Mouse (Mus musculus): ENCODE results near the gene 4931414P19Rik. TPM values are rescaled to one million over a fixed set of nuclear protein-coding genes. Genes with fewer than 3 reads are reported as not detected.

4931414P19Rik gene
- polyA plus RNA-seq, 1 experiment from 2014 or later: 10.2 TPM

- 37% methylated on average over 4 of the region's 4 CpGs for WGBS
- no peak; the same call in 1 of the 2 replicates for ATAC-seq (replicated peaks; ENCODE audit: low FRiP score)
Observed at GRCm38 (mm10) chr14:54602613-54603012, 3.2 kb downstream of the 4931414P19Rik start.

GRCm38 (mm10) chr14:54601601-54602000 is 4.2 kb downstream of the 4931414P19Rik start:
- ATAC-seq (replicated peaks; ENCODE audit: low FRiP score): no peak
- no peak overlapping the region for H3K27ac ChIP-seq
- H3K4me3 ChIP-seq (replicated peaks): no peak overlapping the region
- H3K9me3 ChIP-seq (replicated peaks): no peaks in the 10 kb centered on the region
- no peak overlapping the region for H3K4me2 ChIP-seq
- H3K36me3 ChIP-seq: peaks cover 5% of the 10 kb centered on the region
- H3K4me1 ChIP-seq: peaks cover 20% of the 10 kb centered on the region
- H3K9ac ChIP-seq: no peak overlapping the region
- 32% methylated on average over 2 of the region's 2 CpGs for WGBS
- no peaks in the 10 kb centered on the region for H3K27me3 ChIP-seq

More at GRCm38 (mm10) chr14:54602613-54603012, 3.2 kb downstream of the 4931414P19Rik start:
- Histone ChIP-seq H3K27ac (peak overlapping the region; percentile 92), H3K9me3 (replicated peaks) (no peaks in the 10 kb centered on the region), H3K4me2 (peak overlapping the region; percentile 55), H3K4me3 (replicated peaks) (peak overlapping the region; percentile 61), H3K9ac (peak overlapping the region; percentile 60), H3K4me1 (peaks cover 20% of the 10 kb centered on the region), H3K36me3 (peaks cover 5% of the 10 kb centered on the region), H3K27me3 (no peaks in the 10 kb centered on the region)

GRCm38 (mm10) chr14:54597084-54597483 is 8.7 kb downstream of the 4931414P19Rik start:
- WGBS: 82% methylated on average over 7 of the region's 7 CpGs
- Histone ChIP-seq H3K9ac (no peak overlapping the region), H3K4me1 (peaks cover 22% of the 10 kb centered on the region), H3K36me3 (peaks cover 26% of the 10 kb centered on the region), H3K9me3 (replicated peaks) (no peaks in the 10 kb centered on the region), H3K27me3 (no peaks in the 10 kb centered on the region), H3K4me2 (no peak overlapping the region), H3K4me3 (replicated peaks) (no peak overlapping the region), H3K27ac (no peak overlapping the region)
- no peak for ATAC-seq (replicated peaks; ENCODE audit: low FRiP score)

GRCm38 (mm10) chr14:54594631-54595414 is 11.0 kb downstream of the 4931414P19Rik start:
- Histone ChIP-seq H3K27me3 (no peaks in the 10 kb centered on the region), H3K4me2 (no peak overlapping the region), H3K4me3 (replicated peaks) (no peak overlapping the region), H3K9ac (no peak overlapping the region), H3K27ac (no peak overlapping the region), H3K4me1 (peaks cover 24% of the 10 kb centered on the region), H3K9me3 (replicated peaks) (no peaks in the 10 kb centered on the region), H3K36me3 (peaks cover 38% of the 10 kb centered on the region)
- 75% methylated on average over 28 of the region's 28 CpGs for WGBS
- ATAC-seq (replicated peaks; ENCODE audit: low FRiP score): no peak

GRCm38 (mm10) chr14:54594055-54594454 is 11.7 kb downstream of the 4931414P19Rik start:
- 87% methylated on average over 3 of the region's 3 CpGs for WGBS
- H3K4me1 ChIP-seq: peaks cover 24% of the 10 kb centered on the region
- no peak for ATAC-seq (replicated peaks; ENCODE audit: low FRiP score)
- H3K36me3 ChIP-seq: peaks cover 35% of the 10 kb centered on the region
- H3K27me3 ChIP-seq: no peaks in the 10 kb centered on the region
- H3K27ac ChIP-seq: no peak overlapping the region
- H3K4me3 ChIP-seq (replicated peaks): no peak overlapping the region
- no peak overlapping the region for H3K9ac ChIP-seq
- H3K9me3 ChIP-seq (replicated peaks): no peaks in the 10 kb centered on the region
- no peak overlapping the region for H3K4me2 ChIP-seq

- Histone ChIP-seq H3K4me2 (peak overlapping the region; percentile 0; the same call in 1 of the 2 replicates), H3K4me3 (replicated peaks) (no peak overlapping the region), H3K36me3 (peaks cover 34% of the 10 kb centered on the region), H3K4me1 (peaks cover 24% of the 10 kb centered on the region), H3K9ac (no peak overlapping the region), H3K27ac (peak overlapping the region; percentile 84), H3K9me3 (replicated peaks) (no peaks in the 10 kb centered on the region), H3K27me3 (no peaks in the 10 kb centered on the region)
- WGBS: 15% methylated on average over 10 of the region's 10 CpGs
- ATAC-seq (replicated peaks; ENCODE audit: low FRiP score): peak; percentile 91
Observed at GRCm38 (mm10) chr14:54592319-54592934, 13.4 kb downstream of the 4931414P19Rik start.

GRCm38 (mm10) chr14:54591056-54591455 is 14.7 kb downstream of the 4931414P19Rik start:
- WGBS: 90% methylated on average over 16 of the region's 16 CpGs
- Histone ChIP-seq H3K4me2 (no peak overlapping the region), H3K4me1 (peaks cover 24% of the 10 kb centered on the region), H3K4me3 (replicated peaks) (no peak overlapping the region), H3K9me3 (replicated peaks) (no peaks in the 10 kb centered on the region), H3K36me3 (peaks cover 39% of the 10 kb centered on the region), H3K27ac (no peak overlapping the region), H3K9ac (no peak overlapping the region), H3K27me3 (no peaks in the 10 kb centered on the region)
- no peak for ATAC-seq (replicated peaks; ENCODE audit: low FRiP score)

- no peak overlapping the region for H3K4me2 ChIP-seq
- no peaks in the 10 kb centered on the region for H3K9me3 ChIP-seq (replicated peaks)
- no peak for ATAC-seq (replicated peaks; ENCODE audit: low FRiP score)
- 45% methylated on average over 7 of the region's 7 CpGs for WGBS
- H3K27ac ChIP-seq: no peak overlapping the region
- no peak overlapping the region for H3K9ac ChIP-seq
- peaks cover 7% of the 10 kb centered on the region for H3K4me1 ChIP-seq
- H3K27me3 ChIP-seq: no peaks in the 10 kb centered on the region
- H3K4me3 ChIP-seq (replicated peaks): no peak overlapping the region
- peaks cover 42% of the 10 kb centered on the region for H3K36me3 ChIP-seq
Observed at GRCm38 (mm10) chr14:54583681-54584338, 22.0 kb downstream of the 4931414P19Rik start.

GRCm38 (mm10) chr14:54582536-54582935 is 23.3 kb downstream of the 4931414P19Rik start:
- peaks cover 42% of the 10 kb centered on the region for H3K36me3 ChIP-seq
- no peak overlapping the region for H3K9ac ChIP-seq
- 88% methylated on average over 9 of the region's 9 CpGs for WGBS
- no peak overlapping the region for H3K4me2 ChIP-seq
- no peak for ATAC-seq (replicated peaks; ENCODE audit: low FRiP score)
- H3K4me1 ChIP-seq: peaks cover 18% of the 10 kb centered on the region
- H3K9me3 ChIP-seq (replicated peaks): no peaks in the 10 kb centered on the region
- H3K27me3 ChIP-seq: no peaks in the 10 kb centered on the region
- H3K27ac ChIP-seq: no peak overlapping the region
- H3K4me3 ChIP-seq (replicated peaks): no peak overlapping the region

GRCm38 (mm10) chr14:54579638-54580037 is 26.2 kb downstream of the 4931414P19Rik start:
- ATAC-seq (replicated peaks; ENCODE audit: low FRiP score): no peak
- Histone ChIP-seq H3K4me1 (peaks cover 27% of the 10 kb centered on the region), H3K9ac (no peak overlapping the region), H3K9me3 (replicated peaks) (no peaks in the 10 kb centered on the region), H3K4me3 (replicated peaks) (no peak overlapping the region), H3K27me3 (no peaks in the 10 kb centered on the region), H3K4me2 (no peak overlapping the region), H3K36me3 (peaks cover 22% of the 10 kb centered on the region), H3K27ac (no peak overlapping the region)
- 83% methylated on average over 7 of the region's 7 CpGs for WGBS

GRCm38 (mm10) chr14:54578063-54578462 is 27.7 kb downstream of the 4931414P19Rik start:
- Histone ChIP-seq H3K27ac (peak overlapping the region; percentile 95), H3K36me3 (peaks cover 14% of the 10 kb centered on the region), H3K9me3 (replicated peaks) (no peaks in the 10 kb centered on the region), H3K4me2 (peak overlapping the region; percentile 84), H3K4me1 (peaks cover 43% of the 10 kb centered on the region), H3K27me3 (no peaks in the 10 kb centered on the region), H3K9ac (peak overlapping the region; percentile 96), H3K4me3 (replicated peaks) (peak overlapping the region; percentile 80)
- ATAC-seq (replicated peaks; ENCODE audit: low FRiP score): 0 out of 2 replicates have a peak, but pooled peaks have one; percentile 2
- WGBS: 1% methylated on average over 10 of the region's 10 CpGs

All from kidney, embryonic 15.5 days (tissue).